Mouse (Mus musculus) hindbrain, embryonic 14.5 days (tissue): ENCODE measurements around the gene Cyp4f17. TPM values are rescaled to one million over a fixed set of nuclear protein-coding genes. Genes with fewer than 3 reads are reported as not detected.

ENCODE experiments used
- polyA plus RNA-seq: library from polyadenylated mRNA; unstranded; fragments of >200 nt; fragmentation: Nextera tagmentation; extraction: Ambion mirVana; gene quantifications from 2 replicates; pipeline ENCODE4 v1.2.1, GENCODE M21; 2014

The Cyp4f17 gene
- polyA plus RNA-seq, 1 experiment from 2014 or later: 10.5 TPM

Other genes starting within 250 kb of the Cyp4f17 start
- 87.9 and 89.3 TPM in 2 replicates for gene Brd4, start 221.3 kb upstream of the Cyp4f17 start, polyA plus RNA-seq
- gene Akap8, start 184.8 kb upstream of the Cyp4f17 start, polyA plus RNA-seq: 41.8 and 46.2 TPM in 2 replicates
- gene Akap8l, start 155.4 kb upstream of the Cyp4f17 start, polyA plus RNA-seq: 111 and 121 TPM in 2 replicates
- 45.9 and 47.5 TPM in 2 replicates for gene Wiz, start 116.6 kb upstream of the Cyp4f17 start, polyA plus RNA-seq
- gene Rasal3, start 102.5 kb upstream of the Cyp4f17 start, polyA plus RNA-seq: 0.62 and 0.80 TPM in 2 replicates
- not detected in 2 replicates for gene Pglyrp2, start 81.9 kb upstream of the Cyp4f17 start, polyA plus RNA-seq
- 0.99 and 1.2 TPM in 2 replicates for gene Cyp4f39, start 53.3 kb upstream of the Cyp4f17 start, polyA plus RNA-seq
- 15.2 and 17.1 TPM in 2 replicates for gene Cyp4f16, start 30.5 kb downstream of the Cyp4f17 start, polyA plus RNA-seq
- gene Cyp4f37, start 115.3 kb downstream of the Cyp4f17 start, polyA plus RNA-seq: 0.37 and 0.60 TPM in 2 replicates
- gene Cyp4f40, start 152.8 kb downstream of the Cyp4f17 start, polyA plus RNA-seq: not detected in 2 replicates
- gene Cyp4f15, start 179.6 kb downstream of the Cyp4f17 start, polyA plus RNA-seq: 2.2 and 2.5 TPM in 2 replicates